22 mouse cellular contexts compared by ENCODE assay signal in the genomic region with DNA sequence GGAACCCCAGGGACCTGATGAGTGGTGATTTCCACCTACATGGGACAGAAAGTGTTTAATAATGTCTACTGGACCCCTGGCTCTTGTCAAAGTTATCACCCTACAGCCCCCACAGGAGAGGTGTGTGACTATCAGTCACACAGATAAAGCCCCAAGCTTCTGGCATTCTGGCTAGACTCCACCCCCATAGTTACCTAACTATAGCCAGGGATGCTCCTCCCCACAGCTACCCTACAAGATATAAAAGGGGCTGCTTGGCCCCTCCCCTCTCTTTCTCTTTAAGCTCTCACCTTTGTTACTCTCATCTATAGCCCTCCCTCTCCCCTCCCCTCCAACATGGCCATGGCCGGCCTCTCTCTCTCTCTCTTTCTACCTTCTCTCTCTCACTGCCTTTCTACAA. TPM values are rescaled to one million over a fixed set of nuclear protein-coding genes. Genes with fewer than 3 reads are reported as not detected.
DNase-seq lines count a peak whose midpoint lies in the region; ATAC-seq and TF ChIP-seq lines count a peak whose summit lies in the region.
"Had no signal": no experiment of that assay in that cellular context is flagged by ENCODE, and none has a peak within 500 bp of the region (broad histone marks: within the 10 kb centered on the region; RNA-seq: fewer than 3 reads in every experiment).

No protein-coding gene starts in this region.

- no peaks in the 10 kb centered on the region for H3K4me1 ChIP-seq in forebrain, embryonic 11.5 days (replicated peaks; ENCODE audit: control insufficient read depth, insufficient read depth, low read length)
- H3K4me1 ChIP-seq in forebrain, embryonic 14.5 days (ENCODE audit: control insufficient read depth, insufficient read depth, low read length): no peaks in the 10 kb centered on the region
- H3K4me1 ChIP-seq in intestine, embryonic 15.5 days (replicated peaks): no peaks in the 10 kb centered on the region
- no peaks in the 10 kb centered on the region for H3K4me1 ChIP-seq in intestine, postnatal 0 days (replicated peaks; ENCODE audit: control insufficient read depth, insufficient read depth, low read length)
- no peaks in the 10 kb centered on the region for H3K4me1 ChIP-seq in midbrain, embryonic 11.5 days (ENCODE audit: control insufficient read depth, insufficient read depth, low read length)
- no peaks in the 10 kb centered on the region for H3K4me1 ChIP-seq in midbrain, embryonic 15.5 days

- H3K36me3 ChIP-seq in forebrain, embryonic 11.5 days (ENCODE audit: control insufficient read depth, insufficient read depth, low read length): no peaks in the 10 kb centered on the region
- H3K36me3 ChIP-seq in forebrain, embryonic 14.5 days (ENCODE audit: control insufficient read depth, insufficient read depth, low read length): 0 out of 2 replicates have a peak, but pooled peaks cover 3% of the 10 kb centered on the region
- H3K36me3 ChIP-seq in intestine, embryonic 15.5 days: no peaks in the 10 kb centered on the region
- no peaks in the 10 kb centered on the region for H3K36me3 ChIP-seq in intestine, postnatal 0 days (ENCODE audit: control insufficient read depth, insufficient read depth)
- H3K36me3 ChIP-seq in midbrain, embryonic 11.5 days (ENCODE audit: control insufficient read depth, insufficient read depth, low read length): no peaks in the 10 kb centered on the region
- no peaks in the 10 kb centered on the region for H3K36me3 ChIP-seq in midbrain, embryonic 15.5 days (replicated peaks)
- H3K36me3 ChIP-seq: heart, embryonic 15.5 days had no signal

- 19% methylated on average over 1 of the region's 1 CpGs for WGBS in forebrain, embryonic 11.5 days
- WGBS in forebrain, embryonic 14.5 days: 7% methylated on average over 1 of the region's 1 CpGs
- WGBS in intestine, embryonic 15.5 days: 67% methylated on average over 1 of the region's 1 CpGs
- WGBS in intestine, postnatal 0 days: 50% methylated on average over 1 of the region's 1 CpGs
- WGBS in midbrain, embryonic 11.5 days: 27% methylated on average over 1 of the region's 1 CpGs
- WGBS in midbrain, embryonic 15.5 days: 28% methylated on average over 1 of the region's 1 CpGs

- H3K9ac ChIP-seq in forebrain, embryonic 11.5 days (ENCODE audit: low read length): no peak overlapping the region
- H3K9ac ChIP-seq in forebrain, embryonic 14.5 days (ENCODE audit: low read length): no peak overlapping the region
- no peak overlapping the region for H3K9ac ChIP-seq in intestine, embryonic 15.5 days
- H3K9ac ChIP-seq in intestine, postnatal 0 days (ENCODE audit: low read depth, low read length): no peak overlapping the region
- H3K9ac ChIP-seq in midbrain, embryonic 11.5 days (ENCODE audit: low read length): no peak overlapping the region
- no peak overlapping the region for H3K9ac ChIP-seq in midbrain, embryonic 15.5 days
- H3K9ac ChIP-seq: heart, embryonic 15.5 days; hindbrain, embryonic 14.5 days had no signal

- no peak overlapping the region for H3K4me3 ChIP-seq in forebrain, embryonic 11.5 days (ENCODE audit: low read depth, low read length)
- H3K4me3 ChIP-seq in forebrain, embryonic 14.5 days (ENCODE audit: low read depth, low read length): no peak overlapping the region
- H3K4me3 ChIP-seq in intestine, embryonic 15.5 days (replicated peaks): no peak overlapping the region
- H3K4me3 ChIP-seq in intestine, postnatal 0 days (ENCODE audit: low read depth, low read length): no peak overlapping the region
- H3K4me3 ChIP-seq in midbrain, embryonic 11.5 days (ENCODE audit: low read depth, low read length): no peak overlapping the region
- H3K4me3 ChIP-seq in midbrain, embryonic 15.5 days: no peak overlapping the region
- H3K4me3 ChIP-seq: heart, embryonic 15.5 days had no signal

- no peaks in the 10 kb centered on the region for H3K9me3 ChIP-seq in forebrain, embryonic 11.5 days (ENCODE audit: control insufficient read depth, low read length)
- H3K9me3 ChIP-seq in forebrain, embryonic 14.5 days (replicated peaks; ENCODE audit: control insufficient read depth, low read length): no peaks in the 10 kb centered on the region
- H3K9me3 ChIP-seq in intestine, embryonic 15.5 days: no peaks in the 10 kb centered on the region
- no peaks in the 10 kb centered on the region for H3K9me3 ChIP-seq in intestine, postnatal 0 days (ENCODE audit: control insufficient read depth)
- H3K9me3 ChIP-seq in midbrain, embryonic 11.5 days (ENCODE audit: control insufficient read depth, low read length): no peaks in the 10 kb centered on the region
- no peaks in the 10 kb centered on the region for H3K9me3 ChIP-seq in midbrain, embryonic 15.5 days
- H3K9me3 ChIP-seq: heart, embryonic 15.5 days had no signal

- no peak overlapping the region for H3K4me2 ChIP-seq in forebrain, embryonic 11.5 days (ENCODE audit: low read depth, low read length, severe bottlenecking)
- no peak overlapping the region for H3K4me2 ChIP-seq in forebrain, embryonic 14.5 days (ENCODE audit: low read length)
- no peak overlapping the region for H3K4me2 ChIP-seq in intestine, embryonic 15.5 days (replicated peaks)
- H3K4me2 ChIP-seq in intestine, postnatal 0 days (replicated peaks; ENCODE audit: low read depth): no peak overlapping the region
- no peak overlapping the region for H3K4me2 ChIP-seq in midbrain, embryonic 11.5 days
- H3K4me2 ChIP-seq in midbrain, embryonic 15.5 days: no peak overlapping the region
- H3K4me2 ChIP-seq: heart, embryonic 15.5 days; hindbrain, embryonic 14.5 days had no signal

- peak; percentile 55; the same call in 1 of the 2 replicates for ATAC-seq in forebrain, embryonic 11.5 days (replicated peaks; ENCODE audit: low FRiP score)
- ATAC-seq in forebrain, embryonic 14.5 days: no peak
- ATAC-seq in intestine, embryonic 15.5 days: 0 out of 2 replicates have a peak, but pooled peaks have one; percentile 35
- ATAC-seq in intestine, postnatal 0 days: no peak
- ATAC-seq in midbrain, embryonic 11.5 days (ENCODE audit: low FRiP score): 0 out of 2 replicates have a peak, but pooled peaks have one; percentile 43
- ATAC-seq in midbrain, embryonic 15.5 days (replicated peaks): no peak
- ATAC-seq in cerebellum, adult (ENCODE audit: insufficient number of reproducible peaks, low FRiP score, low TSS enrichment): no peak
- ATAC-seq: CD4-positive, CD25-positive, alpha-beta regulatory T cell, adult 4 months; lung, postnatal 0 days had no signal

- H3K27ac ChIP-seq in forebrain, embryonic 11.5 days (ENCODE audit: low read depth, low read length): no peak overlapping the region
- H3K27ac ChIP-seq in forebrain, embryonic 14.5 days (ENCODE audit: low read depth, low read length): no peak overlapping the region
- no peak overlapping the region for H3K27ac ChIP-seq in intestine, embryonic 15.5 days
- no peak overlapping the region for H3K27ac ChIP-seq in intestine, postnatal 0 days (ENCODE audit: low read depth, low read length)
- H3K27ac ChIP-seq in midbrain, embryonic 11.5 days (ENCODE audit: low read depth, low read length): no peak overlapping the region
- H3K27ac ChIP-seq in midbrain, embryonic 15.5 days: no peak overlapping the region
- H3K27ac ChIP-seq: heart, embryonic 15.5 days; hindbrain, embryonic 14.5 days; macrophage had no signal

- TF ChIP-seq CTCF in intestine, postnatal 0 days (IDR thresholded peaks at IDR 0.05; ENCODE audit: low read depth): no peak

- no peaks in the 10 kb centered on the region for H3K27me3 ChIP-seq in forebrain, embryonic 11.5 days (ENCODE audit: control insufficient read depth, insufficient read depth, low read length)
- H3K27me3 ChIP-seq in forebrain, embryonic 14.5 days (replicated peaks; ENCODE audit: control insufficient read depth, insufficient read depth, low read length): no peaks in the 10 kb centered on the region
- no peaks in the 10 kb centered on the region for H3K27me3 ChIP-seq in intestine, embryonic 15.5 days (replicated peaks)
- no peaks in the 10 kb centered on the region for H3K27me3 ChIP-seq in intestine, postnatal 0 days (replicated peaks; ENCODE audit: control insufficient read depth, insufficient read depth, low read length)
- H3K27me3 ChIP-seq in midbrain, embryonic 11.5 days (ENCODE audit: control insufficient read depth, insufficient read depth, low read length): no peaks in the 10 kb centered on the region
- H3K27me3 ChIP-seq in midbrain, embryonic 15.5 days (replicated peaks): no peaks in the 10 kb centered on the region
- H3K27me3 ChIP-seq: heart, embryonic 15.5 days had no signal

- DNase-seq in forebrain, embryonic 11.5 days (ENCODE audit: low spot score): no peak
- DNase-seq in forebrain, embryonic 14.5 days (ENCODE audit: low spot score): no peak
- DNase-seq in midbrain, embryonic 11.5 days (ENCODE audit: low spot score, missing footprints): no peak
- DNase-seq in R1 (ENCODE audit: low read depth, low spot score): peak; percentile 77
- DNase-seq: adrenal gland, postnatal 36 days; cerebellum, adult 11 months; cerebellum, postnatal 14 days; gastrocnemius, postnatal 36 days; heart, postnatal 36 days; kidney, adult 2 months; kidney, postnatal 25 days; right cerebral cortex, postnatal 25 days; spleen, adult 18-20 months had no signal

RNA-seq across cellular contexts. Expression of a gene that starts 53.7 kb away (rescaled TPM):
- polyA plus RNA-seq in forebrain, embryonic 11.5 days (2014; fragmentation: Nextera tagmentation; extraction: Ambion mirVana): 20.3 and 23.8 TPM in 2 replicates
- 23.6 and 30.1 TPM in 2 replicates for polyA plus RNA-seq in forebrain, embryonic 14.5 days (2014; fragmentation: Nextera tagmentation; extraction: Ambion mirVana)
- polyA plus RNA-seq in intestine, embryonic 15.5 days (2015; fragmentation: Nextera tagmentation; extraction: Ambion mirVana): 14.2 and 15.0 TPM in 2 replicates
- 6.9 and 8.7 TPM in 2 replicates for polyA plus RNA-seq in intestine, postnatal 0 days (2015; fragmentation: Nextera tagmentation; extraction: Ambion mirVana)
- polyA plus RNA-seq in midbrain, embryonic 11.5 days (2014; fragmentation: Nextera tagmentation; extraction: Ambion mirVana): 15.9 and 20.9 TPM in 2 replicates
- polyA plus RNA-seq in midbrain, embryonic 15.5 days (2015; fragmentation: Nextera tagmentation; extraction: Ambion mirVana): 18.6 and 23.7 TPM in 2 replicates

Comparison
In these comparisons a context has a peak if more than half of its experiments do, and no peak if none do; other contexts are left out.
1. ATAC-seq: peak in forebrain, embryonic 11.5 days (single experiment), intestine, embryonic 15.5 days (single experiment) and midbrain, embryonic 11.5 days (single experiment); none in forebrain, embryonic 14.5 days (single experiment), intestine, postnatal 0 days (single experiment), midbrain, embryonic 15.5 days (single experiment) and cerebellum, adult (single experiment).